In genomic region chr10:18234560-18235401, GRCm38 (mm10) we compare ENCODE assay signal across 8 mouse cellular contexts. TPM values are rescaled to one million over a fixed set of nuclear protein-coding genes. Genes with fewer than 3 reads are reported as not detected.
DNase-seq lines count a peak whose midpoint lies in the region; ATAC-seq and TF ChIP-seq lines count a peak whose summit lies in the region.

Gene Ccdc28a (minus strand): TSS chr10:18234998.

- H3K4me3 ChIP-seq in embryonic facial prominence, embryonic 14.5 days (ENCODE audit: low read depth, low read length), result peak within 1 kb of the TSS; percentile 71
- H3K4me3 ChIP-seq in heart, adult 2 months, result peak within 1 kb of the TSS; percentile 92
- H3K4me3 ChIP-seq in limb, embryonic 13.5 days, result peak within 1 kb of the TSS; percentile 65
- peak within 1 kb of the TSS; percentile 73 for H3K4me3 ChIP-seq in midbrain, embryonic 16.5 days (ENCODE audit: low read depth, low read length)

- peak within 1 kb of the TSS; percentile 84 for H3K4me2 ChIP-seq in embryonic facial prominence, embryonic 14.5 days (ENCODE audit: low read depth, low read length)
- peak within 1 kb of the TSS; percentile 84 for H3K4me2 ChIP-seq in limb, embryonic 13.5 days (replicated peaks)
- peak within 1 kb of the TSS; percentile 92 for H3K4me2 ChIP-seq in midbrain, embryonic 16.5 days (ENCODE audit: low read length)

- no peaks in the 10 kb centered on the region for H3K36me3 ChIP-seq in embryonic facial prominence, embryonic 14.5 days (ENCODE audit: control insufficient read depth, insufficient read depth, low read length)
- H3K36me3 ChIP-seq in heart, adult 2 months (ENCODE audit: control insufficient read depth, insufficient read depth, low read length), result no peaks in the 10 kb centered on the region
- H3K36me3 ChIP-seq in limb, embryonic 13.5 days, result no peaks in the 10 kb centered on the region
- no peaks in the 10 kb centered on the region for H3K36me3 ChIP-seq in midbrain, embryonic 16.5 days (ENCODE audit: control insufficient read depth, insufficient read depth, low read length)

- 1% methylated on average over 37 of the region's 41 CpGs for WGBS in embryonic facial prominence, embryonic 14.5 days
- 1% methylated on average over 41 of the region's 41 CpGs for WGBS in heart, adult 2 months
- 1% methylated on average over 41 of the region's 41 CpGs for WGBS in limb, embryonic 13.5 days
- 1% methylated on average over 41 of the region's 41 CpGs for WGBS in midbrain, embryonic 16.5 days

- peak; percentile 98 for ATAC-seq in embryonic facial prominence, embryonic 14.5 days (ENCODE audit: low read depth)
- peak; percentile 100 for ATAC-seq in limb, embryonic 13.5 days (ENCODE audit: low FRiP score, low read depth)
- ATAC-seq in midbrain, embryonic 16.5 days, result peak; percentile 99

- TF ChIP-seq EP300 in heart, adult 2 months (IDR thresholded peaks at IDR 0.05; ENCODE audit: insufficient read depth, low read depth, low read length), result no peak

- no peak for TF ChIP-seq CTCF in heart, adult 2 months (IDR thresholded peaks at IDR 0.05)

- H3K9ac ChIP-seq in embryonic facial prominence, embryonic 14.5 days (ENCODE audit: low read depth, low read length), result peak within 1 kb of the TSS; percentile 73
- H3K9ac ChIP-seq in heart, adult 2 months (ENCODE audit: low read depth, low read length), result peak within 1 kb of the TSS; percentile 65
- H3K9ac ChIP-seq in limb, embryonic 13.5 days, result peak within 1 kb of the TSS; percentile 68
- H3K9ac ChIP-seq in midbrain, embryonic 16.5 days (ENCODE audit: low read depth, low read length), result peak within 1 kb of the TSS; percentile 80

- no peaks in the 10 kb centered on the region for H3K9me3 ChIP-seq in embryonic facial prominence, embryonic 14.5 days (ENCODE audit: control insufficient read depth, low read length)
- H3K9me3 ChIP-seq in limb, embryonic 13.5 days, result no peaks in the 10 kb centered on the region
- H3K9me3 ChIP-seq in midbrain, embryonic 16.5 days (replicated peaks; ENCODE audit: control insufficient read depth, low read length, poor library complexity, severe bottlenecking), result no peaks in the 10 kb centered on the region

- intact Hi-C loops in heart, adult 2 months (cut with DNase I), result loop anchor here (5.0 kb wide), 2 partner anchors 83 to 158 kb away; partner anchors contain the start of gene Nhsl1

- peak; percentile 90 for TF ChIP-seq POLR2A in heart, adult 2 months (IDR thresholded peaks at IDR 0.05; ENCODE audit: insufficient read depth, low read depth, low read length)

- no peaks in the 10 kb centered on the region for H3K27me3 ChIP-seq in embryonic facial prominence, embryonic 14.5 days (replicated peaks; ENCODE audit: control insufficient read depth, insufficient read depth, low read length)
- H3K27me3 ChIP-seq in heart, adult 2 months (ENCODE audit: control insufficient read depth, insufficient read depth, low read length), result no peaks in the 10 kb centered on the region
- H3K27me3 ChIP-seq in limb, embryonic 13.5 days, result no peaks in the 10 kb centered on the region
- no peaks in the 10 kb centered on the region for H3K27me3 ChIP-seq in midbrain, embryonic 16.5 days (ENCODE audit: control insufficient read depth, insufficient read depth, low read depth, low read length)

- H3K27ac ChIP-seq in embryonic facial prominence, embryonic 14.5 days (replicated peaks; ENCODE audit: low read depth, low read length), result peak within 1 kb of the TSS; percentile 64; the same call in 1 of the 2 replicates
- H3K27ac ChIP-seq in heart, adult 2 months, result peak within 1 kb of the TSS; percentile 90
- no peak within 1 kb of the TSS for H3K27ac ChIP-seq in limb, embryonic 13.5 days
- H3K27ac ChIP-seq in midbrain, embryonic 16.5 days (ENCODE audit: low read length), result peak within 1 kb of the TSS; percentile 89

- no peaks in the 10 kb centered on the region for H3K79me2 ChIP-seq in heart, adult 2 months (replicated peaks; ENCODE audit: control insufficient read depth, insufficient read depth, low read length)

- H3K4me1 ChIP-seq in embryonic facial prominence, embryonic 14.5 days (ENCODE audit: control insufficient read depth, insufficient read depth, low read length), result 0 out of 2 replicates have a peak, but pooled peaks cover 4% of the 10 kb centered on the region
- no peaks in the 10 kb centered on the region for H3K4me1 ChIP-seq in heart, adult 2 months (ENCODE audit: control insufficient read depth, insufficient read depth, low read length)
- peaks cover 6% of the 10 kb centered on the region for H3K4me1 ChIP-seq in limb, embryonic 13.5 days
- H3K4me1 ChIP-seq in midbrain, embryonic 16.5 days (ENCODE audit: control insufficient read depth, insufficient read depth, low read length), result peaks cover 7% of the 10 kb centered on the region

- peak; percentile 97 for DNase-seq in 3T3-L1 (ENCODE audit: low read depth, low spot score)
- peak; percentile 71 to 88 for DNase-seq in adrenal gland, postnatal 4 days (ENCODE audit: low spot score in 2 of 2)
- DNase-seq in embryonic facial prominence, embryonic 14.5 days (ENCODE audit: low spot score), result peak; percentile 98
- DNase-seq in heart, adult 2 months, result peak; percentile 95 to 96
- DNase-seq in kidney, adult 8-10 months, result peak; percentile 94 to 96
- DNase-seq in spleen, postnatal 10 days (ENCODE audit: low spot score in 2 of 2), result peak; percentile 96 to 97

RNA-seq across cellular contexts. Expression of gene Ccdc28a, which starts in this region (rescaled TPM):
- 10 to 100 TPM; 10.3 to 10.7 TPM for total RNA-seq in adrenal gland, postnatal 4 days (2021)
- polyA plus RNA-seq in embryonic facial prominence, embryonic 14.5 days (2014; fragmentation: Nextera tagmentation; extraction: Ambion mirVana), result 11.5 and 14.5 TPM in 2 replicates
- 10 to 100 TPM; 11.7 to 17.0 TPM for total RNA-seq in heart, adult 2 months (2021)
- polyA plus RNA-seq in heart, adult 2 months (2012; rRNA removed), result 24.5 and 27.7 TPM in 2 replicates
- polyA plus RNA-seq in limb, embryonic 13.5 days (2015; fragmentation: Nextera tagmentation; extraction: Ambion mirVana), result 9.3 and 9.9 TPM in 2 replicates
- polyA plus RNA-seq in midbrain, embryonic 16.5 days (2015; fragmentation: Nextera tagmentation; extraction: Ambion mirVana), result 5.3 and 7.3 TPM in 2 replicates
